ENCODE assay signal across 8 mouse cellular contexts in genomic region chr1:34642304-34642893, GRCm38 (mm10).
DNase-seq lines count a peak whose midpoint lies in the region; ATAC-seq and TF ChIP-seq lines count a peak whose summit lies in the region.

No protein-coding gene starts in this region.

- H3K4me1 ChIP-seq in heart, postnatal 0 days (ENCODE audit: control insufficient read depth, insufficient read depth) = no peaks in the 10 kb centered on the region

- no peak overlapping the region for H3K27ac ChIP-seq in heart, postnatal 0 days (ENCODE audit: low read depth)

- no peak overlapping the region for H3K9ac ChIP-seq in heart, postnatal 0 days (replicated peaks; ENCODE audit: low read depth, low read length)

- ATAC-seq in heart, postnatal 0 days (ENCODE audit: insufficient read depth, low read depth) = peak; percentile 47

- H3K27me3 ChIP-seq in heart, postnatal 0 days (ENCODE audit: control insufficient read depth, insufficient read depth, low read length) = no peaks in the 10 kb centered on the region

- DNase-seq in ES-CJ7 (ENCODE audit: low read depth, low spot score) = peak; percentile 81
- DNase-seq in adrenal gland, adult 2 months = peak; percentile 30
- DNase-seq in embryo, embryonic 10.5 days (ENCODE audit: low spot score) = peak; percentile 86
- DNase-seq in heart, postnatal 0 days (ENCODE audit: low spot score) = peak; percentile 27
- DNase-seq in layer of hippocampus, postnatal 10 days (ENCODE audit: low spot score in 2 of 2) = peak; percentile 83 to 85
- DNase-seq in mesoderm, embryonic 11.5 days (ENCODE audit: low read depth, low spot score) = peak; percentile 75
- peak; percentile 85 for DNase-seq in right cerebral cortex, postnatal 4 days
- DNase-seq in T-cell, adult 2 months (ENCODE audit: low spot score) = no peak

- TF ChIP-seq CTCF in heart, postnatal 0 days (IDR thresholded peaks at IDR 0.05; ENCODE audit: low read depth) = peak; percentile 94

- no peaks in the 10 kb centered on the region for H3K9me3 ChIP-seq in heart, postnatal 0 days (replicated peaks; ENCODE audit: control insufficient read depth, low read length)

- H3K36me3 ChIP-seq in heart, postnatal 0 days (replicated peaks; ENCODE audit: control insufficient read depth, insufficient read depth, low read length) = no peaks in the 10 kb centered on the region

- H3K4me2 ChIP-seq in heart, postnatal 0 days (ENCODE audit: low read depth, low read length) = no peak overlapping the region

- no peak for TF ChIP-seq EP300 in heart, postnatal 0 days (IDR thresholded peaks at IDR 0.05; ENCODE audit: low read depth)

- 35% methylated on average over 13 of the region's 13 CpGs for whole genome bisulfite sequencing in heart, postnatal 0 days

- no peak overlapping the region for H3K4me3 ChIP-seq in heart, postnatal 0 days (ENCODE audit: low read depth, low read length)
